Mouse (Mus musculus) midbrain, embryonic 15.5 days (tissue): ENCODE measurements around the gene AI413582. TPM values are rescaled to one million over a fixed set of nuclear protein-coding genes. Genes with fewer than 3 reads are reported as not detected.
A peak's percentile ranks its signal among the peaks of the same experiment; 100 is the strongest.

Experiments used
- ATAC-seq: fragments of 200-750 bp; cut with Nextera tagmentation; replicated peaks from 2 replicates; pipeline ENCODE4 v1.8.0; 2017; ENCODE audit warnings: moderate TSS enrichment
- H3K27ac ChIP-seq: fragments of 300-500 bp; sonication (generic); 2 replicates; pipeline ENCODE4 v1.5.1; 2015; ENCODE audit warnings: mild to moderate bottlenecking, inconsistent platforms
- H3K27me3 ChIP-seq: fragments of 300-500 bp; sonication (generic); replicated peaks from 2 replicates; pipeline ENCODE4 v1.6.1; 2015; ENCODE audit warnings: inconsistent platforms
- H3K36me3 ChIP-seq: fragments of 300-500 bp; sonication (generic); replicated peaks from 2 replicates; pipeline ENCODE4 v1.6.1; 2015; ENCODE audit warnings: inconsistent platforms
- H3K4me1 ChIP-seq: fragments of 300-500 bp; sonication (generic); 2 replicates; pipeline ENCODE4 v1.6.1; 2015; ENCODE audit warnings: inconsistent platforms
- H3K4me2 ChIP-seq: fragments of 300-500 bp; sonication (generic); 2 replicates; pipeline ENCODE4 v1.6.1; 2015; ENCODE audit warnings: inconsistent platforms, mild to moderate bottlenecking, moderate library complexity
- H3K4me3 ChIP-seq: fragments of 300-500 bp; sonication (generic); 2 replicates; pipeline ENCODE4 v1.5.1; 2015; ENCODE audit warnings: mild to moderate bottlenecking, inconsistent platforms
- H3K9ac ChIP-seq: fragments of 300-500 bp; sonication (generic); 2 replicates; pipeline ENCODE4 v1.6.1; 2015; ENCODE audit warnings: mild to moderate bottlenecking, inconsistent platforms
- H3K9me3 ChIP-seq: fragments of 300-500 bp; sonication (generic); 2 replicates; pipeline ENCODE4 v1.6.1; 2016; ENCODE audit warnings: inconsistent platforms
- WGBS: fragments of 180-500 bp; shearing (Covaris S2); methylation state at CpG from one replicate; pipeline ENCODE4 v1.1.7; 2015; ENCODE audit warnings: mixed read lengths; 5-methylcytosine and 5-hydroxymethylcytosine counted together
- polyA plus RNA-seq: library from polyadenylated mRNA; unstranded; fragments of >200 nt; fragmentation: Nextera tagmentation; extraction: Ambion mirVana; gene quantifications from 2 replicates; pipeline ENCODE4 v1.2.1, GENCODE M21; 2015

The AI413582 gene
- polyA plus RNA-seq, 1 experiment from 2014 or later, result 57.0 TPM

DNA sequence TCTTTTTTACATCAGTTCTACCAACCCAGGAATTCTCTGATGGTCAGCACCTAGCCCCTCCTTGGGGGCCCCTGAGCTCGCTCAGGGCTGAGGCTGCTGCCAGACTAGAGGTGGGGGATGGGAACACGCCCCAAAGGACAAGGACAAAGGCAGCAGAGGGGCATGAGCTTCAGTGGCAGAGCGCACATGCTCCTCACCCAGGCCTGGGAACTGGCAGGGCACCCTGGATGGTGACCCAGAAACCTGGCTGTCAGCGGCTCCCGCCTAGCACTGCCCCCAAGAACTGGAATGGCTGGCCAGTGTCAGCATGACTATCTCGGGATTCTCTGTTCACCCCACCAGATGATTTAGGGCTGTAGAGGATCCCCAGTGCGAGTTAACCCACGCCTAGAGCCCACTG is 16.3 kb downstream of the AI413582 start:
- Histone ChIP-seq H3K27me3 (no peaks in the 10 kb centered on the region), H3K9me3 (no peaks in the 10 kb centered on the region)
- 47% methylated on average over 8 of the region's 8 CpGs for WGBS

DNA sequence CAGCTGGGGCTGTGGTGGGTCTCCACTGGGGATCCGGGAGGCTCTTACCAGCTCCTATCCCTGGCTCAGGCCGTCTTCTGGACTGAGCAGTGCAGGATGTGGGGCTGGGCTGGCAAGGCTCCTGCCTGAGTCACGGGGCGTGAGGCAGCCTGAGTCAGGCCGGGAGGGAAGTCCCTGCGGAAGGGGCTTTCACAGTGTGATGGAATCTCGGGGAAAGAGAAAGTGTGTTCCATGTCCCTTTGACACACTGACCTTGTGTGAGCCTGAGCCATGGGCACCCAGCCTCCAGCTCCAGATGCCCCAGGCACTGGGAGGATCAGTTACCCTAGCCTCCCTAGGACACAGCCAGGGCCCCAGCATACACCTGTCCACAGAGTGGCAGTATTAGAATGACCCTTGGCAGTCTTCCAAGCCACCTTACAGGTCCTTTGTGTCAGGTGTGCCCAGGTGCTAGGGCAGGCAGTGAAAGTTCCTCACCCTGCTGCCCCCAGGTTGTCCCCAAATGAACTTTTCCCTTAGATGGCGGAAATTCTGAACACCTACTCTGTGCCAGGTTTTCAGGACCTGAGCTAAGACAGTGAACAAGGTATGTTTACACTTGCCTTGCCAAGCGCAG is 18.2 kb downstream of the AI413582 start:
- H3K4me3 ChIP-seq, result no peak overlapping the region
- H3K4me2 ChIP-seq, result no peak overlapping the region
- H3K36me3 ChIP-seq, result no peaks in the 10 kb centered on the region
- 80% methylated on average over 9 of the region's 9 CpGs for WGBS
- ATAC-seq, result no peak
- no peaks in the 10 kb centered on the region for H3K4me1 ChIP-seq
- no peak overlapping the region for H3K9ac ChIP-seq
- no peaks in the 10 kb centered on the region for H3K27me3 ChIP-seq
- H3K27ac ChIP-seq, result no peak overlapping the region
- H3K9me3 ChIP-seq, result no peaks in the 10 kb centered on the region

More for the DNA sequence above, 16.3 kb downstream of the AI413582 start:
- H3K4me2 ChIP-seq, result no peak overlapping the region
- no peaks in the 10 kb centered on the region for H3K36me3 ChIP-seq
- H3K9ac ChIP-seq, result no peak overlapping the region
- no peak overlapping the region for H3K27ac ChIP-seq
- H3K4me3 ChIP-seq, result no peak overlapping the region
- ATAC-seq, result no peak
- no peaks in the 10 kb centered on the region for H3K4me1 ChIP-seq

DNA sequence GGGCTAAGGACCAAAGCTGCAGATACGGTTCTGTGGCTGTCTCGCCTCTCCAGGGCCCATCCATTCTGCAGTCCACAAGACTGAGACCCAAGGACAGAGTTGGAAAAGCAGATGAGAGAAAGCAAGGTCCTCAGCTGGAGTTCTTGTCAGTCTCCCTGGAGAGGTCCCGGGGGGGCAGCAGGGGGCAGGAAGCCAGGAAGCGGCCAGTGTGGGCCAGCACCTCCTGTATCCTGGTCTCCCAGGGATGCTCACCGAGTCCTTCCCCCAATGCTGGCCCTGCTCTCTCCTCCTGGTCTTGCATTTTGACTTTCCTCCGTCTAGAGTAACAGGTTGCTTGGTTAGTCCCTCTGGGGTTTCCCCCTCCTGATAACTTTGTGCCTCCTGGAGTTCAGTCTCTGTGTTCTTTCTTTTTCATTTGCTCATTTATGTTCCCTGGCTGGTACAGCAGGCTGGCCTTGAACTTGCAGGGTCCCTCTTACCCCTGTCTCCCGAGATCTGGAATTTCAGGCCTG is 18.9 kb downstream of the AI413582 start:
- no peaks in the 10 kb centered on the region for H3K4me1 ChIP-seq
- ATAC-seq, result no peak
- H3K9ac ChIP-seq, result no peak overlapping the region
- H3K27ac ChIP-seq, result no peak overlapping the region
- 61% methylated on average over 7 of the region's 7 CpGs for WGBS
- H3K4me3 ChIP-seq, result no peak overlapping the region
- H3K9me3 ChIP-seq, result no peaks in the 10 kb centered on the region
- H3K4me2 ChIP-seq, result no peak overlapping the region
- H3K36me3 ChIP-seq, result no peaks in the 10 kb centered on the region
- H3K27me3 ChIP-seq, result no peaks in the 10 kb centered on the region

DNA sequence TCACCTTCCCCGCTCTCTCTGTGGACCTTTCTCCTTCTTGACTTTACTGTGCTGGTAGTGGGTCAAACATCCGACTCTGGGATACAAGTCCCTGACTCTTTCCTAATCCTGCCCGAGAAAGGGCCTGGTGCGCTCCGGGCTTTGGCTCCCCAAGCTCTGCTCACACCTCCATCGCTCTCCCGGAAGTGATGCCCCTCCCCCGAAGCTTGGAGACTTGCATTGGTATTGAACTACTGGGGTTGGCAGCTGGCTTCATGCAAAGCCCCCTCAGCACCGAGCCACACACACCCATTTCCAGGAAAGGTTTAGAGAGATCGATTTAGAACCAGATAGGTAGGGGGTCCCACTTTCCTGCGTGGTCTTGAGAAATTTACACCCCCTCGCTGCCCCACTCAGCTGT is 19.6 kb downstream of the AI413582 start:
- Histone ChIP-seq H3K4me1 (no peaks in the 10 kb centered on the region), H3K27me3 (no peaks in the 10 kb centered on the region), H3K36me3 (no peaks in the 10 kb centered on the region), H3K27ac (no peak overlapping the region), H3K9me3 (no peaks in the 10 kb centered on the region), H3K9ac (no peak overlapping the region), H3K4me3 (no peak overlapping the region), H3K4me2 (no peak overlapping the region)
- 49% methylated on average over 12 of the region's 12 CpGs for WGBS
- ATAC-seq, result no peak

DNA sequence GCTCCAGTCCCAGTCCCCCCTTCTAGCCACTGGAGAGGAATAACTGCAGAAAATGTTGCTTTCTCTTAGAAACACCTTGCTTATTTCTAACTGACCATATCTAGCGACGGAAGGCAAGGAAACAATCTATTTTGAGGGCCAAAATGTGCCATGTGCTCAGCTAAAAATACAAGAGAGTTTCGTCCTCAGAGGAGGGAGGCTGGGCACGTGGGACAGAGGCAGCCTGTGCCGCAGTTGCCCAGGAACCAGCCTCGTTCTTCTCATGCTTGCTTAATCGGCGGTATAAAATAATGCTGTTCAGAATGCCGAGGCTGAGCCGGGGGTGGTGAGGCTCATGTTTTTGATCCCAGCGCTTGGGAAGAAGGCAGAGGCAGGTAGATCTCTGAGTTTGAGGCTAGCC is 21.0 kb downstream of the AI413582 start:
- Histone ChIP-seq H3K9ac (no peak overlapping the region), H3K27ac (no peak overlapping the region), H3K27me3 (no peaks in the 10 kb centered on the region), H3K9me3 (no peaks in the 10 kb centered on the region), H3K4me1 (no peaks in the 10 kb centered on the region), H3K36me3 (no peaks in the 10 kb centered on the region), H3K4me2 (no peak overlapping the region), H3K4me3 (no peak overlapping the region)
- 84% methylated on average over 11 of the region's 11 CpGs for WGBS
- no peak for ATAC-seq

DNA sequence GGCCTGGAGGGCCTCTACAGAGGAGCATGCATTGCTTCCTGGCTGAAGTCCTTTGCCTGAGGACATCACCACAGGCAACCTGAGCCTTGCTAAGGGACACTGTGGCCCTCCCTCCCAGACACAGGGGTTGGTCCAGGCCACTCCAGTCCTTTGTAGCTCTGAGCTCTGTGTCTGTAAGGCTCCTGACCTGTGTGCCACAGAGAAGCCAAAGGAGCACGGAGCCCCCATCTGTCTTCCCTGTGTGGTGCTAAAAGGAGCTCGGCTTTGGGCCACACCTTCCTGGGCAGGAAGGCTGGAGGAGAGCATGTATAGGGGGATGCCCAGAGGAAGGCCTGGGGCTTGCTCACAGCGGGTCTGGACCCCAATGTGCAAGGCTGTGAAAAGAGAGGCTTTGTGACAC is 23.6 kb downstream of the AI413582 start:
- Histone ChIP-seq H3K36me3 (no peaks in the 10 kb centered on the region), H3K4me1 (no peaks in the 10 kb centered on the region), H3K27ac (no peak overlapping the region), H3K9me3 (no peaks in the 10 kb centered on the region), H3K27me3 (no peaks in the 10 kb centered on the region), H3K9ac (no peak overlapping the region), H3K4me2 (no peak overlapping the region), H3K4me3 (no peak overlapping the region)
- 75% methylated on average over 3 of the region's 3 CpGs for WGBS
- ATAC-seq, result no peak

DNA sequence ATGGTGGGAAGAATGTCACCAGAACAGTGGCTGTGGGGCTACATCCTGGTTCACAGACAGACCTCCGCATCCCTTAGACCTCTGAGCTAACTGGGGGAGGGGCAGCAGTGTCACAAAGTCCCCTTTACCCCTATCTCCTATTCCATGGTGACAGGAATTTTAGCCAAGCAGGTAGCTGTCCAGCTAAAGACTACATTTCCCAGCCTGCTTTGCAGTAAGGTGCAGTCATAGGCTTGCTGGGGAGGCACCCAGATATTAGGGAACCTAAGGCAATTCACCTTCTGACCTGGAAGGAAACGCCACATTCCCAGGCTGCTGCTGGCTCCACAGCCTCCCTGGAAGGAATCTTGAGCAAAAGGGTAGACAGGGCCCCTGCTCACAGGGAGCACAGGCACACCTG is 24.3 kb downstream of the AI413582 start:
- Histone ChIP-seq H3K4me2 (no peak overlapping the region), H3K4me3 (no peak overlapping the region), H3K4me1 (no peaks in the 10 kb centered on the region), H3K27ac (no peak overlapping the region), H3K9ac (no peak overlapping the region), H3K27me3 (no peaks in the 10 kb centered on the region), H3K36me3 (no peaks in the 10 kb centered on the region), H3K9me3 (no peaks in the 10 kb centered on the region)
- ATAC-seq, result no peak
- WGBS, result 84% methylated on average over 2 of the region's 2 CpGs

DNA sequence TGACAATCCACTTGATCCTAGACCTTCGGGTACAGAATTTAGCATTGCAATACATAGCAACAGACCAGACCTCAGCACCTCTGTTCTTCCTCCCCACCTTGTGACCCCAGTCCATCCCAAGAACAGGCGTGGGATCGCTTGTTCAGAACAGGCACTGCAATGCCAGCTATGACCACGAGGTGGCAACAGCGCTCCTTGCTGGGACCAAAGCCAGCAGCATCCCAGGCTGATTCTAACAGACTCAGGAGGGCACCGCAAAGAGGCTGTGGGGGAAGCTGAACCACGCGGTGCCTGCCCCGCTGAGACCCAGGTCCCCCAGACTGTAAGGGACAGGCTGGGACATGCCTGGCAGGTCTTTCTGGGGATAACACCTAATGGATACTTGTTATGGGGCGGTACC is 30.8 kb downstream of the AI413582 start:
- Histone ChIP-seq H3K9me3 (no peaks in the 10 kb centered on the region), H3K4me2 (0 out of 2 replicates have a peak overlapping the region, but pooled peaks have one; percentile 17), H3K4me1 (peaks cover 3% of the 10 kb centered on the region; the same call in 1 of the 2 replicates), H3K9ac (no peak overlapping the region), H3K4me3 (no peak overlapping the region), H3K27me3 (no peaks in the 10 kb centered on the region), H3K36me3 (no peaks in the 10 kb centered on the region), H3K27ac (no peak overlapping the region)
- peak; percentile 63; the same call in 1 of the 2 replicates for ATAC-seq
- 4% methylated on average over 10 of the region's 10 CpGs for WGBS

DNA sequence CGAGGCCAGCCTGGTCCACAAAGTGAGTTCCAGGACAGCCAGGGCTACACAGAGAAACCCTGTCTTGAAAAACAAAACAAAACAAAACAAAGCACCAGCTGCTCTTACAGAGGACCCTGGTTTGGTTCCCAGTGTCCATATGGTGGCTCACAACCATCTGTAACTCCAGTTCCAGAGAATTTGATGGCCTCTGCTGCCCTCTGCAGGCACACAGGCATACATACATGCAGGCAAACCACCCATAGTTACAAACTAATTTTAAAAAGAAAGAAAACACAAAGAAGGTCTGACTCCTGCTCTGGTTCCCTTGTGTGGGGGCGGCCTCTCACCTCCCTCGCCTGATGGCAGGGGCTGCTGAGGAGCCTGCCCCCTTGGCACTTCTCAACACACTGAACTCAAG is 32.2 kb downstream of the AI413582 start:
- ATAC-seq, result no peak
- Histone ChIP-seq H3K4me1 (peaks cover 3% of the 10 kb centered on the region; the same call in 1 of the 2 replicates), H3K4me3 (no peak overlapping the region), H3K27ac (no peak overlapping the region), H3K36me3 (no peaks in the 10 kb centered on the region), H3K9ac (no peak overlapping the region), H3K9me3 (no peaks in the 10 kb centered on the region), H3K27me3 (no peaks in the 10 kb centered on the region), H3K4me2 (no peak overlapping the region)
- 91% methylated on average over 3 of the region's 3 CpGs for WGBS

DNA sequence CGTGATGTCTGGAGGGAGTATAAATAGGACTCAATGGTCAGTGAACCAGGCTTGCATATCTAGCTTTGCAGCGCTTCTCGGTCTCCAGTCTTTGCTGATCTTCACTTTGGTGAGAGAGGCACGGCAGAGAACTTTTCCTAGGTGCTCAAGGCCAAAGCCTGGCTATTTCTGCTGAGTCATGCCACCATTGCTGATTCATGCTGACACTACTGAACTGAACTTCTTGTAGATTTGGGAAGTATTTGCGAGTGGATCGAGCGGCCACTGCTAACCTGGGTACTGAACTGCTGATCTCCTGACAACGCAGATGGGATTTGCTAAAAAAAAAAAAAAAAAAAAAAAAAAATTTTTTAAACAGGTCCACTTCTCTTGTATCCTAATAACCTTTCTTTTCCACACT is 33.5 kb downstream of the AI413582 start:
- Histone ChIP-seq H3K27me3 (no peaks in the 10 kb centered on the region), H3K4me3 (no peak overlapping the region), H3K4me1 (peaks cover 3% of the 10 kb centered on the region; the same call in 1 of the 2 replicates), H3K9ac (no peak overlapping the region), H3K36me3 (no peaks in the 10 kb centered on the region), H3K9me3 (no peaks in the 10 kb centered on the region), H3K4me2 (no peak overlapping the region), H3K27ac (no peak overlapping the region)
- WGBS, result 85% methylated on average over 8 of the region's 8 CpGs
- ATAC-seq, result no peak

DNA sequence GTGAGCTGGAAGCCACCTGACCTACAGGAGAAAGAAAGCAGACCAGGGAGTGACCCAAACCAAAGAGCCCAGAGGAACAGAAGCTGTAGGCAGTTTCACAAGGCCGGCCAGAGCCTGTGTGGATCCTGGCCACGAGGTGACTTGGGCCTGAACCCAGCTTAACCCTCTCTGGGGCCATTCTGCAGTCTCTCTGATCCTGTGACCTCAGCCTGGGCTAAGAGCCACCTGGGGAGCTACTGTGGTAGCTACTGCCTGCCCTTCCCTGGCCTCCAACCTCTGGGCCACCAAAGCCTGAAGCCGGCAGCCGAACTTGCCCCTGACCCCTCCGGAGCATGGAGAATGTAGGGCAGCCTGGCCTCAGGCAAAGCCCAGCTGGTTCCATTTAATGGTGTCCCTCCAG is 36.8 kb downstream of the AI413582 start:
- WGBS, result 72% methylated on average over 5 of the region's 5 CpGs
- Histone ChIP-seq H3K9ac (no peak overlapping the region), H3K4me3 (no peak overlapping the region), H3K27me3 (no peaks in the 10 kb centered on the region), H3K4me1 (no peaks in the 10 kb centered on the region), H3K9me3 (no peaks in the 10 kb centered on the region), H3K4me2 (no peak overlapping the region), H3K36me3 (no peaks in the 10 kb centered on the region), H3K27ac (no peak overlapping the region)
- no peak for ATAC-seq

DNA sequence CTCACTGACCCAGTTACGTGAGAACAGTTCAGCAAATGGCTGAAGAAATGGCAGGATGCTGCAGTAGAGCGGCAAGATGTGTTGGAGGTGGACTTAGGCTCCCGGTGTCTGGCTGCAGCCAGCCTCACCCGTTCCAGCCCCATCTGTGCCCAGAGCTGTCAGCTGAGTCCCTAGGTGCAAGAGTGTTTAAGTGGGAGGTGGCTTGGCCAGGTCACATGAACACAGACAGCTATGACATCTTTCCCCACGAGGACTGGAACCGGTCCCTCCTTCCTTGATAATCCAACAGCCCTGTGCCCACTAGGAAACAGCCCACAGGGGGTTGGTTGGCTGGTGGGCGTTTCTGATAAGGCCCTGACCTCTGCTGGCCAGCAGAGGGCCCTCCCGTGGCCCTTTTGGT is 37.5 kb downstream of the AI413582 start:
- ATAC-seq, result no peak
- Histone ChIP-seq H3K9me3 (no peaks in the 10 kb centered on the region), H3K27me3 (no peaks in the 10 kb centered on the region), H3K9ac (no peak overlapping the region), H3K36me3 (no peaks in the 10 kb centered on the region), H3K4me2 (no peak overlapping the region), H3K4me3 (no peak overlapping the region), H3K4me1 (no peaks in the 10 kb centered on the region), H3K27ac (no peak overlapping the region)
- WGBS, result 46% methylated on average over 8 of the region's 8 CpGs

DNA sequence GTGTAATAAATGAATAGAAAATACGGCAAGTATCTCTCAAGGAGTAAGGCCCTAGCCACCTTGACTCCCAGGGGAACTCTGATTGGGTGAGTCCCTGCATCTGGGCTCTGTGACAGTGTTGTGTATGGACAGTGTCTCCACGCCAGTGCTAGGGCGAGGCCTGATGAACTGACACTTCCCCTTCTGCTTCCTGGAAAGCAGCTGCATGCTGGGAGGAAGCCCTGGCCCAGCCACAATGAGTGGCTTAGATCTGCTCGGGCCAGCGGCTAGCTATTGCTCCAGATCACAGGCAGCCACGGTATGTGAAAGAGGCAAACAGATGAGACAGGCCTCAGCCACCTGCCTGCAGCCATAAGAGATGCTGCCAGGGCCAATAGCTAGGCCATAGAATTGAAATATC is 38.4 kb downstream of the AI413582 start:
- Histone ChIP-seq H3K36me3 (no peaks in the 10 kb centered on the region), H3K27ac (no peak overlapping the region), H3K4me3 (no peak overlapping the region), H3K4me2 (no peak overlapping the region), H3K9me3 (no peaks in the 10 kb centered on the region), H3K4me1 (no peaks in the 10 kb centered on the region), H3K9ac (no peak overlapping the region), H3K27me3 (no peaks in the 10 kb centered on the region)
- ATAC-seq, result no peak
- WGBS, result 75% methylated on average over 6 of the region's 6 CpGs
